Mouse (Mus musculus) right cerebral cortex, postnatal 36 days (tissue): ENCODE measurements around the gene Prkag3.

ENCODE experiments used
- DNase-seq, 2 experiments: peaks; one replicate each; pipeline ENCODE4 v3.0.0; 2022; ENCODE audit warnings: low spot score in 2 of 2, mixed read lengths in 1 of 2

The Prkag3 gene

DNA sequence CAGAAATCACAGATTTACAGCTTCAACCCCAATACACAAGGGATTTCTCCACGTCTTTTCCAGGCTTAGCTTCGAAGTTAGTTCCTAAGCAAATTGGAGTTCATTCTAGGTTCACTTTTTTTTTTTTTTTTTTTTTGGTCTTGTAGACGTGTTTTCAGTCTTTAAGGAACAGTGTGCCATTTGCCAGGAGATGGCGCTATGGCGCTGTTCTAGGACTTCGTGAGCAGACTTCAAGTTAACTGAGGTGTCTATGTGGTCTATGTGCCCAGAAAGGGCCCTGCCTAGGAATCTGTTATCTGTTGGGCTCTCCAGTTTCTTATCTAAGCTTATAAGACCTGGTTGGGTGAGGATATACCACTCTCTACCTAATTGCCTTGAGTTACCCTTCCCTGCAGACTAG, 14.1 kb upstream of the Prkag3 start:
- DNase-seq: peak; percentile 50 to 62

DNA sequence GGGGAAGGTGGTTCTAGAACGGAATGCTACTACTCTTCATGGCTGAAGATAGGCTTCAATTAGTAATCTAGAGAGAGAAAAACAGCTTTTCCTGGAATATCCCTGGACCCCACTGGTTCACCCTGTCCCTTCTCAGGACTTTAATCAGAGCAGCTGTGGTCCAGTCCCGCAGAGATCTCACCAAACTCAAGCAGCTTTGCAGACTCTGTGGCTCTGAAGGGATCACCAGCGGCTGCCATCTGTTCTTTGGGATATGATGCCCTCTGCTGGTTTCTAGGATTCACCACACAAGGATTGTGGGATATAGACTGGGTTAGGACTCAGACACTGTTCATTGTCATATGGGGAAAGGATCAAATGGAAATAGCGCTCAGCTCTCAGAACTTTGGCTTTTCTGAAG, 10.8 kb upstream of the Prkag3 start:
- no peak for DNase-seq

DNA sequence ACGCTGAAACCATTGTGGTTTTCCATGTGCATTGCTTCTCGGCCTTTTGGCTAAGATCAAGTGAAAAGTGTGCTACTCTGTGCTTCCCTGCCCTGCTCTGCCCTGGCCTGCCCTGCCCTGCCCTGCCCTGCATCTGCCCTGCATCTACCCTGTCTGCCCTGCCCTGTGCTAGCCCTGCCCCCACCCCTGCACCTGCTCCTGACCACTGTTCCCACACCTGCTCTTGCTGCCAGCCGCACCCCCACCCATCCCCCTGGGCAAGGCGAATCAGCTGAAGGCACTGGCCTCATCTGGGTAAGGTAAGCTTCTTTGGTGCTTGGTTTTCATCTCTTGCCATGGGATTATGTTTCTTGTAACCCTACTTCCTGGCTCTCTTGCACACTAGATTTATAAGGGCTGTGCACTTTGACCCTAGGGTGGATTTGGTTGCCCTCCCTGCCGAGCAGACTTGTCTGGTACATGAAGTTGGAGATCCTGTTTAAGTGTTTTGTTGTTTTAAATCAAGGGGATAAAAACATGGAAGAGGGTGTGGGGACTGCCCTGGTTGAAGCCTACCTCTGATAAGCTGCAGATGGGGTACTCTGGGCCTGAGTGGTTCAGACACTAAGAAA, 5.3 kb upstream of the Prkag3 start:
- DNase-seq: no peak

DNA sequence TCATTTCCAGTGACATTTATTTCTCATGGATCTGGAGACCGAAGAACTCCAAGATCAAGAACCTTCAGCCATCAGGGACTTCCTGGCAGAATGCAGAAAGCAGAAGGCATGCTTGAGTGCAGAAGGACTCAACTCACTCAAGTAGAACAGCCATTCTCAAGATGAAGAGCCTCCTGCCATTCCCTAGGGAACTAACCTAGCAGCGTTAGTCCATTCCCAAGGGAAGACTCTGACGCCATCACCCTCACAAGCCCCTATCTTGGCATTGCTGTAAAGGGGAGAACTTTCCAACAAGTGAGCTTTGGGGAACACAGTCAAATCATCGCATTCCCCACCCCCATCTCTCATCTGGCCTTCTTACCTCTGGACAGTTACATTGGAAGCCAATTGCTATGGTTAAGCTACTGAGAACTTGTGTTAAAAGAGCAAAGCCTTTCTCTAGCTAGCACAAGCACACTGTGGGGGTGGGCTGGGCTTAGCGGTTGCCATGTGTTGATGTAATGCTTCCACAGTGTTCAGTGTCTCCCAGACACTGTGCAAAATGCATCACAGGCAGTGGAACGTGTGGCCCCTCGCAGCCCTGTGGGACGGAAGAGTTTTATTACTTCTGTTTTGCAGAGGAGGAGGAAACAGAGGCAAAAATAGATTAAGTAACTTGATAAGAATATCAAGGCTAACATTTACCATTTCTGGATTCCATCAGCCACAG, 4.4 kb upstream of the Prkag3 start:
- DNase-seq: no peak

DNA sequence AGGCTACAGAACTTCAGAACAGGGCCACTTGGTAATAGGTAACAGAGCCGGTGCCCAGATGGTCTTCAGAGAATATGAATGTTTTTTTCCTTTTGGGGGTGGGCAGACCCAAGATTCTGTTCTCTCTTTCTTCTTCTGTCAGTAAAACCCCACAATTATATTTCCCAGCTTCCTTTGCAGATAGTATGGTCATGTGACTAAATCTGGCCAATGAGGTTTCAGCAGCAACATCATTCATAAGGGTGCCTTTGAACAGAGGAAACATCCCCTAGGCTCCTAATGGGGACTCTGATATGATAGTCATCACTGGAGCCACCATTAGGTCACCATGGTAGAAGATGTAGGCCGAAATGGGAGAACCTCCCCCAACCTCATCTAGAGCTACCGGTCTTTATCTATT, 3.8 kb upstream of the Prkag3 start:
- DNase-seq: no peak

DNA sequence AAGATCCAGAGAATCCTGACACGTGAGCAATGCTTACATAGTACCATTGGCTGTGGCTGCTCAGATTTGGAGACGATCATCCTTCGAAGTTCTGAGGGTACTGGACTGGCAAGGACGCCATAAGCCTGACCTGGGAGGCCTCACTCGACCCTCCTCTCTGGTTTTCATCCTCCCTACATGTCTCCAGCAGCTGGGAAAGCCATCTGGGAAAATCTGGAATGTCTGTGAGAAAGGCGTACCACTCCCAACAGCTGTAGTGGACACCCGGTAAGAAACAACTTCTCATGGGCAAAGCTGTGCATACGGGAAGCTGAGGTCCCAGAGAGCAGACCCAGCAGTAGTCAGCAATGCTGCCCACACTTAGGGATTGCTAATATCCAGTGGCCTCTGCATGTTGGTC, 3.1 kb upstream of the Prkag3 start:
- no peak for DNase-seq

DNA sequence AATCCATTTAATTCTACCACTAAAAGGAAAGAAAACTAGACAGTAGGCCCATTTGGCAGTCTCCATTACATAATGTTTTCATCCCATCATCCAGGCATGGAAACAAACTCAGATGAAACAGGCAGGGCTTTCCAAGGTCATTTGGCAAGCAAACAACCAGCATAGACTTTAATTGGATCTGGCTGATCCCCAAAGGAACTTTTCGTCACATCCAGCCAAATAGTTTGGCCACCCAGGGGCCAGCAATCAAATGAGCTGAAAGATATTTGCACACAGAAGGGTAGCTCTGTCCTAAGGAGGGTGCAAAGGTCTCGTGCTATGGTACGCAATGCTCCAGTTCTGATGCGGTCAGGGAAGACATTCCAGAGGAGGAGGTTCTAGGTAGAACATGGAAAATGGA, 1.7 kb upstream of the Prkag3 start:
- DNase-seq: no peak

DNA sequence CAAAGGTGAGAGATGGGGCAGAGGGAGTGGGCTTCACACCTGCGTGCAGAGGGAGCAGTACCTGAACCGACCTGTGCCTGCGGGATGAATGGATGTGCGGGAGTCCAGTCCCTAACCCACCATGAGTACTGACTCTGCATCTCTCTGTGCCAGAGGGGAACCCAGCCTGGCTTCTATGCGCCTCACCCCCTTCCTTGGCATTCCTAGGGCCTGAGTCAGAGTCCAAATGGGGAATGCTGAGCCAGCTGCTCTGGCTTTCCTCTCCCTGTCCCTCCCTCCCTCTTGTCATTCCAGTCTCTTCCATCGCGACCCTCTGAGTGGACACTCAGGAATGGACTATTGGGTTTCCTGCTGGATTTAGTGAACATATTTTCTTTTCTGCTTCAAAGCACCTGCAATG, 280 bp upstream of the Prkag3 start:
- DNase-seq: no peak

DNA sequence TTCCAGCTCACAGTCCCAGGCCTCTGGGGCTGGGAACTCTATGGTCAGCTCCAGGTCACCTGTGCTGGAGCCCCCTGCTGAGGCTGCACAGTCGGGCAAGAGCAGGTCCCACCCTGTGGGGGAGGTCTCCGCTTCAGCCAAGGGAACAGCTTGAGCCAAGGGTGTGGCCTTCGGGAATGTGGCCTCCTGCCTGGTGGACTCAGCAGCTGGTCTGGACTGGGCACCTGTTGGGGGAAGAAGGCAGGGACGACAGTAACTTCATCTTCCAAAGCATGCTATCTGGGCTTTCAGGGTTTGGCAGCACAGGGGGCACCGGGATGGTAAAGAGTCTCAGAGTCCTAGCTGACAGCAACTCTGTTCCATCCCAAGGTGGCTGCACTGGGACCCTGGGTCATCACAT, 1.7 kb downstream of the Prkag3 start:
- no peak for DNase-seq

DNA sequence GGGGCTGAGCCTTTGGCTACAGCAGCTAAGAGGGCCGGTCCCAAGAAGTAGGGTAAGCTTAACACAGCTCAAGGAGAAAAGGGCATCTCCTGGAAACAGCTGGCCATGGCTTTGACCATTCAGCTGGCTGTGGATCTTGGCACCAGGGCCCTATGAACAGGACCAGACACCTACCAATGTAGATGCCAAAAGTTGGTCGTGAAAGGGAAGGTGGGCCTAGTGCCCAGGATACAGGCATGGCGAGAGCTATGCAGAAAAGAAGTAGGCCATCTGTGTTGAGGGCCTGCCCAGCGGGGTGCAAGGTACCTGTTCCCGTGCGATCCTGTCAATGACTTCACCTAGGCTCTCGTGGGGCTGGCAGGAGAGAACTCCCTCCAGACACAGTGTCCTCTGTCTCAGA, 8.2 kb downstream of the Prkag3 start:
- no peak for DNase-seq

DNA sequence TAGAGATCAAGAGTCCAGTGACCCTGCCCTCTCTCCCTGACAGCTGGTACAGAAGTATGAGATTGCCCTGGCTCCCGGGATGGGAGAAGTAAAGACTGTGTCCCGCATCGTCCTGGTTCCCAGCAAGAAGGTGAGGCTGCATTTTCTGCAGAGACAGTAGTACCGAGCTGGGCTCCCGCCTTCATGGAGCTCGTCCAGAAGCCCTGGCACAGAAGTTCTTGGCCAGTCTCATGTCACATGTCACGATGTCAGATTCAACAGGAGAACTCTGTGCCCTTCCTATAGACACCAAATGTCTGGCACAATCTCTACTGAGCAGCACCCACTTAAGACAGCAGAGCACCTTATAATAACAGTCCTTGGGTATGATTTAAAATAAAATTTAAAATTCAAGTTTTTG, 11.5 kb downstream of the Prkag3 start:
- DNase-seq: no peak

DNA sequence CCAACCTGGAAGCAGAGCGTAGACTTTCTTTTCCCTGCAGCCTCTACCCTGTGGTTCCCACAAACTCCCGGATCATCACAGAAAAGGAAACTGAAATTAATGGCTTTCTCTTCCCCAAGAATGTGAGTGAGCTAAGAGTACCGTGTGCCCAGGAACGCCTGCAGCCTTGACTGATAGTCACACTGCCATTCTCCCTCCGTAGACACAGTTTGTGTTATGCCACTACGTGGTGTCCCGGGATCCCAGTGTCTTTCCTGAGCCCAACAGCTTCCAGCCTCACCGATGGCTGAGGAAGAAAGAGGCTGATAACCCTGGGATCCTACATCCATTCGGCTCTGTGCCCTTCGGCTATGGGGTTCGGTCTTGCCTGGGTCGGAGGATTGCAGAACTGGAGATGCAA, 12.0 kb downstream of the Prkag3 start:
- DNase-seq: no peak

DNA sequence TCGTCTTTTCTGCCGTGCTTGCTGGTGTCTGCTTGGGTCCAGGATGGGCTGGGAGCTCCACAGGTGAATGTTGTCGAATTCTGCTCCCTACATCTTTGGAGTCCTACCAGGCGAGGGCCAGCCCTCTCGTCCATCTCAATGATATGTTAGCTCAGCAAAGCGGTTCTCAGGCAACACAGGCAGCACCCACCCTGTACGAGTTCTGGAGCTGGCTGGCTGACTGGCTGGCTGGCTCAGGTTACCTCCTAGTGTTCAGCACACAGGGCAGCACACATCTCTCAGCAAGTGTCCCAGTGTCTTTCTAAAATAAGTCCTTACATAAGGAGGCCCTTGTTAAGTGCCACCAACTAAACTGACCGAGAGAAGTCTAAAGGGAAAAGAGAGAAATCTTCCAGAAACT, 20.6 kb downstream of the Prkag3 start:
- DNase-seq: no peak

DNA sequence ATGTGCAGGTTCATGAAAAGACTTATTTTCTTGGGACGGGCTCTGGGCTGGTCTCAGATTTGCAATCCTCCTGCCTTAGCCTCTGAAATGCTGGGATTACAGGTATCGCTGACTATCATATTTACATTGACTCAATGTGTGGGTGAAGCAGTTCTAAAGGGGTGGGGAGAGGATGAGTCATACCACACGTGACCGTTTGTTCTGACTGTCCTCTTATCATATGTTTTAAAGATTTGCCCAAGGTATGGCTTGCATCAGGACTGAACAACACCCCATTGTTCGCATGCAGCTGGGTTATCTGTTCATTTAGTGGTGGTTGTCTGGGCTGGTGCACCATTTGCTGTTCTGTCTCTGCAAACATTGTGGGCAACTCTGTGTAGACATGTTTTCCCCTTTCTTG, 22.3 kb downstream of the Prkag3 start:
- no peak for DNase-seq

DNA sequence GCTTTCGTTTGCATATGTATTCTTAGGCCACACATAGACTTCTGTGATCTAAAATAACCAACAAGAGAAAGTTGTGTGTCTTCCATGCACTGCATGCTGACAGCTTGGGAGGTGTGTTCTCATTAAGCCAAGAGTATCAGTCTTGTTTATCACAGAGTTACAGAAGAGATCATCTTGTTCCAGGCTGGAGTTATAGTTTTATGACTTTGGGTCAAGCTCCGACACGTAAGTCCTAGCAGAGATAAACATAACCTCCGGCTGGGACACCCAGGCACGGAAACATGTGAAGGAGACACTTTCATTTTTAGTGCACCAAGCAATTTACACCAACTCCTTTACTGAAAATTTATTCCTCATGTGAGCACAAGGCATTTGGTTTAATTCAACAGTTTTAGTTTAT, 22.9 kb downstream of the Prkag3 start:
- DNase-seq: no peak

DNA sequence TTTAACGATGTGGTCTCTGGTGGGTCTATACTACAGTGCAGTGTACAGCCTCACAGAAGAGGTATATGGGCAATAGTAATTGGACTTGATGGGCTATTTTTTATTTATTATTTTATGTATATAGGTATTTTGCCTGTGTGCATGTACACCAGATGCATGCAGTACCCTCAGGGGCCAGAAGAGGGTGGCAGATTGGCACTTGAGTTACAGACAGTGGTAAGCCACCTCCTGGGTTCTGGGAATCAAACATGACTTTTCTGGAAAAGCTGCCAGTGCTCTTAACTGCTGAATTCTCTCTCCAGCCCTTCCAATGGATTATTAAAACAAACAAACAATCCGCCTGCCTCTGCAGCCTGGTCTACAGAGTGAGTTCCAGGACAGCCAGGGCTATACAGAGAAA, 25.3 kb downstream of the Prkag3 start:
- DNase-seq: no peak

DNA sequence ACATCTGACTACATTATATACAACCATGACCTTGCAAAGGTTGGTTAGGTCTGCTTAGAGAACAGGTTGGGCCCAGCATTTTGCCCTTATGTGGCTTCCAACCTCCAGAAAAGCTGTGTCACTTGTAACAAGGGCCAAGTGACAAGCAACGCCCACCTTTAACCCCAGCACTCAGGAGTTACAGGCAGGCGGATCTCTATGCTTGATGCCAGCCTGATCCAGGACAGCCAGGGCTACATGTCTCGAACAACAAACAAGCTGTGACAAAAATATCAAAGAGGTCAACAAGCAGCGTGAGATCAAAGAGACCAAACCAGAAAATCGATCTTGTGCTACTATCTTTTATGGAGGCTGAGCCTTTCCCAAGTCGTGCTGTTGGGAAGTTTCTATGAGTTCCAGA, 27.4 kb downstream of the Prkag3 start:
- no peak for DNase-seq

DNA sequence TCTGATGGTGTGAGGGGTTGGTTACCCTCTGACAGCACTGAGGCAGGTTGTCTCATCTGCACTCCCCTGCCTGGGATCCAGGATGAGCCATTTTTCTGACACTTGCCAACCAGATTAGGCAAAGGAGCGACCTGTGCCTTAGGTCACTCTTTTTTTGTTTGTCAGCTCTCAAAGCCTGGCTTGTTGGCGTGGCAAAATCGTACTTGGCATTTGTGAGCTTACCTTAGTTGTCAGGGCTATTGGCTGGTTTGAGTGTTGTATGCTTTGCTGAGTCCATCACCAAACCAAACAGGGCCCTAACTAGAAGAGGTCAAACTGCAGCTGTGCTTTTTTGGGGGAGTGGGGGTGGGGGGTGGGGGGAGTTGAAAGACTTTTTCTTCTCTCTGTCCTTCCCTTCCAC, 29.7 kb downstream of the Prkag3 start:
- DNase-seq: no peak

DNA sequence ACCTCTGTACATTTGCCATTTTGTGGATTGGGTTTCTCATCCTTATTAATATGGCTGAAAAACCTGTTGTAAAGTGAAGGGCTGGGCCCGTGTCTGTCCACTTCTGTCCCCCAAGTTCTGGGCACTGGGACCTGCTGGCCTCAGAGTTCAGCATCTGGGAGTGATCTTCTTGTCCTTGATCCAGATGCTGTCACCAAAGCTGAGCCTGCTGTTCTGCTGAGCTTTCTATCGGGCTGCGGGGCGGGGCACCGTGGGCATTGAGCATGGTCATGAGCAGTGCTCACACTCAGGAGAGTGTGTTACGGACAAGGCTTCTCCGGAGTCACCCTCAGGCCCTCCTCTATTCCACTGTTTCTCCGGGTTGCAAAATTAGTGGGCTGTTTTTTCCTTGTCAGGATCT, 30.9 kb downstream of the Prkag3 start:
- DNase-seq: no peak

DNA sequence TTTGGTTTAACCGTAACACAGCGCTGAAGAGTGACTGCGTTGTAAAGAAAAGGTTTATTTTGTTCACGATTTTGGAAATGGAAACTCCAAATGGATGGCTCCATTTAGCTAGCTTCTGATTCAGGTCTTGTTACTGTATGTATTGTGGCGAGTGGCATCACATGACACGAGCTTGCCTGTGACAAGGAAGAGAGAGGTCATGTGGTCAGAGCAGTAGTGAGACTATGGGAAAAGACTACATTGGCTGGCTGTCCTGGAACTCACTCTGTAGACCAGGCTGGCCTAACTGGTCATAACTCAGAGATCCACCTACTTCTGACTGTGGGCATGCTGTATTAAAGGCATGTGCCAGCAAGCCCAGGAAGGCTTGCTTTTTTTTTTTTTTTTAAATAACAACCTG, 33.1 kb downstream of the Prkag3 start:
- no peak for DNase-seq

DNA sequence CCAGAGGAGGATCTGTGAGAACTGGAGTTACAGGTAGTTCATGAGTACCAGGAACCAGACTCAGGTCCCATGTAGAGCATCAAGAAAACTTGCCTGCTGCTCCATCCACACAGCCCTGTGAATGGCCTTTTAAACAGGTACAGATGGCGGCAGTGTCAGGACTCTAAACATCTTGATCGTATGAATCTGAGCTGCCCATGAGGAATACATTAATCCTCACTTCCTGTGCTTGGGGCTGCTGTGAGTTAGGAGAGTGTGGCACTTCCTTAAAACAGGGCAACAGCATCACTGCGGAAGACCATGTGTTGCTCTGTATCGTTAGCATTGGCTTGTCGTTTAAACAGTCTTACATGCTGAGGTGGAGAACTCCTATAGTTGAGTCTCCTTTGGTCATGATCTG, 33.6 kb downstream of the Prkag3 start:
- no peak for DNase-seq

DNA sequence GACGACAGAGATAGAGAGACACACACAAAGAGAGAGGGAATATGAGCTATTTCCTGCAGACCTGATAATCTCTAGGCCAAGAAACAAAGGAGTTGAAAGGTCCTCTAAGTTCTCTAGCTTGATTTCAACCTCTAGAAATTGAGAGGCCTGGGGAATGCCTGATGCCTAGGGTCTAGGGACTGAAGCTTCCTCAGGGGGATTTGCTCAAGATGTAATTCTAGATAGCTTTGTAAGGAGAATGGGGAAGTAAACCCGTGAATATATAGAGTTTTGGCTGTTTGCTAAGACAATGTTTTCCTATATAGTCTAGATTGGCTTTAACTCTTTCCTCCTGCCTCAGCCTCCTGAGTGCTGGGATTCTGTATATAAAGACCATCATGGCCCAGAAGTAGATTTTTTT, 34.1 kb downstream of the Prkag3 start:
- DNase-seq: no peak

DNA sequence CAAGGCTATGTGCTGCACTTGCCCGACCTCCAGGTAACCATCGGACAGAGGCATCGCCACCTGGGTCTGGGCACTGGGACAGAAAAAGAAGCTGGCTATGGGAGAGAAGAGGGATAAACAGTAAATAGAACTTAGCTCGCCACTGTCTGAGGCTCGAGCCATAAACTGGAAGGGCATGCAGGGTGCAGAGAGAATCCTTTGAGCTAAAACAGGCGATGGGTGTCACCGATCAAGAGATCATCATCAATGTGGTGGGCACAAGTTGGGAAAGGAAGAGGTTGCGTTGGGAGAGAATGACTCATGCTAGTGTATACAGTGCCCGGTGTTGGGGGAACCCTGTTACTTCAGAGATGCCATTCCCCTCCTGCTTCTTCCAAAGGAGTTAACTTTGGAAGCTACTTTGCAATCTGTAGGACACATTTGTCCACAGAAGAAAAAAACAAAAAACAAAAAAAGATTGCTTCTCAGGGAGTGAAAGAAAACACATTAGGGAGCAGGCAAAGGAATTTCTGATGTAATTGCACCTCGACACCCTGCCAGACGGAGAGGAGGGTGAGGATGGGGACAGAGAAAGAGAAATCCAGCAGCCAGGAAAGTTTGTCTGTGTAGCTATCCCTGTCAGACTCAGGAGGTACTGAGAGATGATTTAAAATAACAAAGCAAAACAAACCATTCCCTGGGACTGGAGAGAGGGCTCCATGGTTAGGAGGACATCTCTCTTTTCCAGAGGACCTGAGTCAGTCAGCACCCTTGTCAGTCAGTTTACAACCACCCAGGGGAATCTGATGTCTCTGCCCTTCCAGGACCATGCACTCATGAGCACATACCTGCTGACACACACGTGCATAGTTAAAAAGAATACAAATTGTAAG, 34.9 kb downstream of the Prkag3 start:
- DNase-seq: no peak
